Mouse (Mus musculus): Measurements from ENCODE around the gene Sh3pxd2a.

DNA sequence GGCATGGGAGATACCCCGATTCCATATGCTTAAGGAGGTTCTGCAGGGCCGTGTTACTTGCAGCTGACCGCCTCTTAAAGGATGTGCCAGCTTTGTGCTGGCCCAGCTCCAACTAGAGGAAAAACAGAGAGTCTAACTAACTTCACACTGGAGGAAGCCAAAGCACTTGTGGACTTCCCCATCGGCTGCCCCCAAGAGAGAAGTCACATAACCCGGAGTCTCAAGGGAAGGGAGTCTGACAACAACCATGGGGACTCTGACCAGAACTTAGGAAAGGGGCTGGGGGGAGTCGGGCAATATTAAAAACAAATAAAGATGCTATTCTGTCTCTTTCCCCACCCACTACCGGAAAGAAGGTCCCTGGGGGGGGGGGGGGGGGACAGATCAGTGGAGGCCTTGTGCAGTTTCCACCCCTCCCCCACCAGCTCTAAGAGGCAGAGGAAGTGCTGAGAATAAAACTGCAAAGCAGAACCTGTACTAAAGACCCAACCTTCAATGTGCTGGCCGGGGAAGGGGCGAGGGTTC, 17.3 kb downstream of the Sh3pxd2a start:
- TF ChIP-seq CTCF (IDR thresholded peaks at IDR 0.05; ENCODE audit: borderline replicate concordance, insufficient read depth, low read length) (no peak), POLR2A (IDR thresholded peaks at IDR 0.05; ENCODE audit: low read depth, low read length) (no peak)
